Mouse (Mus musculus) hindbrain, embryonic 12.5 days (tissue): ENCODE measurements around the gene Gmds. TPM values are rescaled to one million over a fixed set of nuclear protein-coding genes. Genes with fewer than 3 reads are reported as not detected.

Experiments used
- ATAC-seq: fragments of 200-750 bp; cut with Nextera tagmentation; 2 replicates; pipeline ENCODE4 v1.8.0; 2017; ENCODE audit warnings: moderate TSS enrichment; ENCODE audit not compliant: low FRiP score
- H3K27ac ChIP-seq: fragments of 300-500 bp; sonication (generic); 2 replicates; pipeline ENCODE4 v1.5.1; 2016; ENCODE audit warnings: mild to moderate bottlenecking
- H3K27me3 ChIP-seq: fragments of 300-500 bp; sonication (generic); 2 replicates; pipeline ENCODE4 v1.6.1; 2016; ENCODE audit warnings: mild to moderate bottlenecking
- H3K36me3 ChIP-seq: fragments of 300-500 bp; sonication (generic); 2 replicates; pipeline ENCODE4 v1.6.1; 2016; ENCODE audit warnings: mild to moderate bottlenecking
- H3K4me1 ChIP-seq: fragments of 300-500 bp; sonication (generic); 2 replicates; pipeline ENCODE4 v1.6.1; 2016
- H3K4me2 ChIP-seq: fragments of 300-500 bp; sonication (generic); replicated peaks from 2 replicates; pipeline ENCODE4 v1.6.1; 2016; ENCODE audit warnings: mild to moderate bottlenecking
- H3K4me3 ChIP-seq: fragments of 300-500 bp; sonication (generic); 2 replicates; pipeline ENCODE4 v1.5.1; 2016; ENCODE audit warnings: mild to moderate bottlenecking
- H3K9ac ChIP-seq: fragments of 300-500 bp; sonication (generic); 2 replicates; pipeline ENCODE4 v1.6.1; 2016; ENCODE audit warnings: mild to moderate bottlenecking, moderate library complexity
- H3K9me3 ChIP-seq: fragments of 300-500 bp; sonication (generic); replicated peaks from 2 replicates; pipeline ENCODE4 v1.6.1; 2016; ENCODE audit warnings: mild to moderate bottlenecking
- WGBS: fragments of 180-500 bp; shearing (Covaris S2); methylation state at CpG from one replicate; pipeline ENCODE4 v1.1.7; 2016; 5-methylcytosine and 5-hydroxymethylcytosine counted together
- polyA plus RNA-seq: library from polyadenylated mRNA; unstranded; fragments of >200 nt; fragmentation: Nextera tagmentation; extraction: Ambion mirVana; gene quantifications from 2 replicates; pipeline ENCODE4 v1.2.1, GENCODE M21; 2016

Gene Gmds
- polyA plus RNA-seq, 1 experiment from 2014 or later = 34.4 TPM

DNA sequence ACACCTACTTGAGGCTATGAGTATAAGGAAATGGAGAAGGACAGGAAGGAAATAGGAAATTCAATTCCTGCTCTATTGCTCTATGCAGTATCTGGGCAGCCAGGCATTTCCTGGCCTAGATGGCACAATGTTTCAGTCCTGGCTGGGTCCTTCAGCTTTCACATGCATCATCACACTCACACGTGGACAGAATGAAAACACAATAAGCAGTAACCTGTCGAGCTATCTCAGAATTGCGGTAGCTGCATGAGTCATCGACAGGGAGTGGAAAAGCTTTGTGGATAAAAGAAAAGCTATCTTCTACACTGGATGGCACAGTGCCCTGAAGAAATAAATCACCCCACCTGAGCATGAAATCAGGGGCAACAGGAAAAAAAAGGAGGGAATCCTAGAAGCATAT, 96.3 kb downstream of the Gmds start:
- ATAC-seq = no peak
- no peaks in the 10 kb centered on the region for H3K4me1 ChIP-seq
- no peaks in the 10 kb centered on the region for H3K27me3 ChIP-seq
- H3K4me2 ChIP-seq = no peak overlapping the region
- no peak overlapping the region for H3K27ac ChIP-seq
- WGBS = 68% methylated on average over 4 of the region's 4 CpGs
- no peak overlapping the region for H3K9ac ChIP-seq
- no peaks in the 10 kb centered on the region for H3K36me3 ChIP-seq
- no peak overlapping the region for H3K4me3 ChIP-seq
- no peaks in the 10 kb centered on the region for H3K9me3 ChIP-seq

DNA sequence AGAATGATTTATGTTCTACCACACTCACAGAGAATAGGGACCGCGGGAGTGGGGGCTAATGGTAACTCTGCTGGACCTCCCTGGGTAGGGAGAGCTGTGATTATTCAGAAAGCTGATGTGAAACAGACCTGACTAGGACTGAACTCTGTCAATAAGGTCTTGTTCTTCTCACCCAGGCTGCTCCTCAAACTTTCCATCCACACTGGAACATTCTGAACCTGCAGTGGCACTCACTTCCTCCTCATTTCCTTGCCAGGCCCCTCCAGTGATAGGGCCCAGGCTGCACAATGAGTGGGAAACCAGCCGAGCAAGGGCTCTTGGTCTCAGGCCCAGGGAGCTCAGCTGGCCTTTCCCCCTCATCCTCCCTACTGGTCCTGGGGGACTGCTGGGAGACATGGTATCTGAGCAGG, 102.3 kb downstream of the Gmds start:
- H3K9ac ChIP-seq = no peak overlapping the region
- no peaks in the 10 kb centered on the region for H3K27me3 ChIP-seq
- no peak for ATAC-seq
- no peak overlapping the region for H3K4me3 ChIP-seq
- no peaks in the 10 kb centered on the region for H3K36me3 ChIP-seq
- no peak overlapping the region for H3K27ac ChIP-seq
- no peaks in the 10 kb centered on the region for H3K9me3 ChIP-seq
- peaks cover 5% of the 10 kb centered on the region; the same call in 1 of the 2 replicates for H3K4me1 ChIP-seq
- WGBS = 51% methylated on average over 3 of the region's 3 CpGs
- no peak overlapping the region for H3K4me2 ChIP-seq

DNA sequence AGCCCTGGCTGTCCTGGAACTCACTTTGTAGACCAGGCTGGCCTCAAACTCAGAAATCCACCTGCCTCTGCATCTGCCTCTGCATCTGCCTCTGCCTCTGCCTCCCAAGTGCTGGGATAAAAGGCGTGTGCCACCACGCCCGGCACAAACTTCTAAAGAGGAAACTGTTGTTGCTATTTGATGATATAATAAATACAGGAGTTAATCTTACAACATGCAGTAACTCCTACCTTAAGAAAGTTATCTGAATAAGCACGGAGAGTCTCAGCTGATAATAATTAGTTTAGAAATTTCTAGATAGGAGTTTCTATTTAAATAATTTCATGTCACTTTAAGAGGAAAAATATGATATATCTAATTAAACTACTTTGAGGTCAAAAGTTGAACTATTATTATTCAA, 103.5 kb downstream of the Gmds start:
- no peaks in the 10 kb centered on the region for H3K27me3 ChIP-seq
- H3K4me1 ChIP-seq = peaks cover 5% of the 10 kb centered on the region; the same call in 1 of the 2 replicates
- no peak overlapping the region for H3K4me3 ChIP-seq
- no peak overlapping the region for H3K27ac ChIP-seq
- ATAC-seq = no peak
- WGBS = 90% methylated on average over 4 of the region's 4 CpGs
- H3K9ac ChIP-seq = no peak overlapping the region
- no peaks in the 10 kb centered on the region for H3K9me3 ChIP-seq
- no peak overlapping the region for H3K4me2 ChIP-seq
- no peaks in the 10 kb centered on the region for H3K36me3 ChIP-seq

DNA sequence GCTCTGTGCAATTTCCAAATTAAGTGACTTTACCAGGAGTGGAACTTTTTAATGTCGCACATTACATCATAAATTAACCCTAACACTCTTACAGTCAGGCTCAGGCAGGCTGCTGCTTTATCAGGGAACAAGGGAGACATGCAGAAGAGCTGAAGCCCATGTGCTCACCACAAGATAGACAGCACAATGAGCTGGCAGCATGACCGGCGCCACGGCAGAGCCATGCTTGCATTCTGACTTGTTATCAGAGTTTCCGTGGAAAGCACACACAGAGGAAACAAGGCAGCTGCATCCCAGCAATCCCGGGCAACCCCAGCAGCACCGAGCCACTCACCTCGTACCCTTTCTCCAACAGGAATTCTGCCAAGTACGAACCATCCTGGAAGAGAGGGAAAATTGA, 104.5 kb downstream of the Gmds start:
- 77% methylated on average over 9 of the region's 9 CpGs for WGBS
- Histone ChIP-seq H3K9me3 (no peaks in the 10 kb centered on the region), H3K27me3 (no peaks in the 10 kb centered on the region), H3K4me3 (no peak overlapping the region), H3K27ac (no peak overlapping the region), H3K4me1 (peaks cover 5% of the 10 kb centered on the region; the same call in 1 of the 2 replicates), H3K9ac (no peak overlapping the region), H3K36me3 (no peaks in the 10 kb centered on the region), H3K4me2 (no peak overlapping the region)
- ATAC-seq = no peak

DNA sequence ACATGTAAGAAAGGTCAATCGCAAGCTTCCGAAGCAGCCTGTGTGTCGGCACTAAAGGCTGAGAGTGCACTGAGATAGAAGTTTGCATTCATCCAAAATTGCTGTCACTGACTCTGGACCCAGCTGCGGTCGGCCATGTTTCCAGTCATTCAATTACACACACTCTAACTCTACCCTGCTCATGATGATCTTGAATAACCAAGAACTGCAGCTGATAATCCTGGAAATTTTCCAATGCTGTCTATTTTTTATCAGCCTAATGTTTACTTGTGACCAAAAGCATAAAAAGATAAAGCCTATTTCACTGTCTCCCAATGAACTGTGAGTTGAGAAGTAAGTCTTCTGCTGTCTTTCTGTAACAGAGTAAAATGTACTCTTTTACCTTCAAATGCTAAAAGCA, 106.1 kb downstream of the Gmds start:
- H3K4me2 ChIP-seq = no peak overlapping the region
- WGBS = 90% methylated on average over 5 of the region's 5 CpGs

DNA sequence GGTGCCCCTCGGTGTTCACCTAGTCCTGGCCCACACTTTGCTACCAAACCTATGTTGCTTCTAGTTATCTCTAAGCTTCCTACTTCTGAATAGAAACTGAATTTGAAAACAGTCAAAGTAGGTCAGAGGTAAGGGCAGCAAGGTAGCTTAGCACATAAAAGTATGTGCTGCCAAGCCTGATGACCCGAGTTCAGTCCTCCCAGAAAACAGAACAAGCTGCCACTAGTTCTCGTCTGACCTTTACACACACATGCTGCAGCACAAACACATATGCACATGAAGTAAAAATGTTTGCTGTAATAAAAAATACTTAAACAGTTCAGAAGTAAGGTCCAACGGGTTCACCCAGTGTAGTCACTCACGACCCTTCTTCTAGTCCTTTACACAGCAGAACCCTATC, 106.6 kb downstream of the Gmds start:
- WGBS = 89% methylated on average over 5 of the region's 5 CpGs

More for the DNA sequence above, 106.1 kb downstream of the Gmds start:
- no peak overlapping the region for H3K9ac ChIP-seq
- no peak overlapping the region for H3K4me3 ChIP-seq
- H3K27ac ChIP-seq = no peak overlapping the region
- no peaks in the 10 kb centered on the region for H3K36me3 ChIP-seq
- ATAC-seq = no peak
- H3K9me3 ChIP-seq = no peaks in the 10 kb centered on the region
- no peaks in the 10 kb centered on the region for H3K27me3 ChIP-seq
- peaks cover 5% of the 10 kb centered on the region; the same call in 1 of the 2 replicates for H3K4me1 ChIP-seq

DNA sequence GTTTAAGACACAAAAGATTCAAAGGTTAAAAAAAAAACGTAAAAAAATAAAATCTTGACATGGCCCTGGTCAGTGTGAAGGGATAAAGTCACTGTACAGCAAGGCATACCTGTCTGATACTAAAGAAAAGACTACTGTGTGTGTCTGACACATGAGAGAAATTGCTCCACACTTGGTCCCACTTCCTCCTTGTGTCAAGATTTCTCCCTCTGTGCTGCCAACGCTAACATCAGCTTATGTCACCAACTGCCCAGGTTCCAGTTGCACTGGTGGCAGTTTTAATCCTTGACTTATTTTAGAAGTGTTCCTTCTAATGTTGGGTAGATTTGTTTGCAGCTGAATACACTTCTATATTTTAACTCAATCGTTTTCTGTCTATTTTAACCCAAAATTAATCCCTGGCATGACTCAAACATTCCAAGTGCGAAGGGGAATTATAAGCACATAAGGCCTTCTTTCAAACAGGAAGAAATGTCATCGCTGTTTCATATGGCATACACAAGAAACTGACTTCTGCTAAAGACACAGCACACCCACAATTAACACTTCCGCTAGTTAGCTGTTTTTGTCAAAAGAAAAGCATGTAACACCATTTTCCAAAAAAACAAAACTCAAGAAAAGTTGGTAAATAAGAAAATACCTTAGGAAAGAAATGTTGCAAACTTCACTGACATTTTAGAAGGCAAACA, 110.5 kb downstream of the Gmds start:
- H3K27me3 ChIP-seq = no peaks in the 10 kb centered on the region
- 77% methylated on average over 6 of the region's 6 CpGs for WGBS
- no peak overlapping the region for H3K4me3 ChIP-seq
- no peak overlapping the region for H3K9ac ChIP-seq
- H3K9me3 ChIP-seq = no peaks in the 10 kb centered on the region
- no peaks in the 10 kb centered on the region for H3K4me1 ChIP-seq
- no peak overlapping the region for H3K4me2 ChIP-seq
- no peak overlapping the region for H3K27ac ChIP-seq
- no peaks in the 10 kb centered on the region for H3K36me3 ChIP-seq
- ATAC-seq = no peak

More for the DNA sequence above, 106.6 kb downstream of the Gmds start:
- Histone ChIP-seq H3K4me2 (no peak overlapping the region), H3K9me3 (no peaks in the 10 kb centered on the region), H3K9ac (no peak overlapping the region), H3K27ac (no peak overlapping the region), H3K27me3 (no peaks in the 10 kb centered on the region), H3K4me3 (no peak overlapping the region), H3K36me3 (no peaks in the 10 kb centered on the region), H3K4me1 (peaks cover 5% of the 10 kb centered on the region; the same call in 1 of the 2 replicates)
- ATAC-seq = no peak

DNA sequence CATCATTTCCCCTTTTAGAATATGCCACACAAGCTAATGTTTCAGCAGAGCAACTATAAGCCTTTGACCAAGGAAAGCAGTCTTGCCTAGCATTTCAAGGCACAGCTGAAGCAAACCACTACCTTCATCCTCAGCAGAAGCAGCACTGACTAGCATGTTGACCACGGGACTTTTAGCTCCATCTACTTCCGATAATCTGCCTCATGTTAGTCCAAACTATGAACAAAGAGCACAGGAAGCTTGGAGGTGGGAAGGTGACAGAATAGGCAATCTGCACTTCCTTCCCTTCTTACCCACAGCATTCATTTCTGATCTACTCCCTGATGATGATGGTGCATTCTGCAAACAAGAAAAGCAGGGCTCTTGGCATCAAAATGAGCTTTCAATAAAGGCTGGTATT, 120.9 kb downstream of the Gmds start:
- no peaks in the 10 kb centered on the region for H3K9me3 ChIP-seq
- H3K27ac ChIP-seq = no peak overlapping the region
- H3K36me3 ChIP-seq = no peaks in the 10 kb centered on the region
- H3K27me3 ChIP-seq = no peaks in the 10 kb centered on the region
- no peaks in the 10 kb centered on the region for H3K4me1 ChIP-seq
- no peak overlapping the region for H3K4me3 ChIP-seq
- H3K4me2 ChIP-seq = no peak overlapping the region
- H3K9ac ChIP-seq = no peak overlapping the region
- no peak for ATAC-seq
- 82% methylated on average over 2 of the region's 2 CpGs for WGBS

DNA sequence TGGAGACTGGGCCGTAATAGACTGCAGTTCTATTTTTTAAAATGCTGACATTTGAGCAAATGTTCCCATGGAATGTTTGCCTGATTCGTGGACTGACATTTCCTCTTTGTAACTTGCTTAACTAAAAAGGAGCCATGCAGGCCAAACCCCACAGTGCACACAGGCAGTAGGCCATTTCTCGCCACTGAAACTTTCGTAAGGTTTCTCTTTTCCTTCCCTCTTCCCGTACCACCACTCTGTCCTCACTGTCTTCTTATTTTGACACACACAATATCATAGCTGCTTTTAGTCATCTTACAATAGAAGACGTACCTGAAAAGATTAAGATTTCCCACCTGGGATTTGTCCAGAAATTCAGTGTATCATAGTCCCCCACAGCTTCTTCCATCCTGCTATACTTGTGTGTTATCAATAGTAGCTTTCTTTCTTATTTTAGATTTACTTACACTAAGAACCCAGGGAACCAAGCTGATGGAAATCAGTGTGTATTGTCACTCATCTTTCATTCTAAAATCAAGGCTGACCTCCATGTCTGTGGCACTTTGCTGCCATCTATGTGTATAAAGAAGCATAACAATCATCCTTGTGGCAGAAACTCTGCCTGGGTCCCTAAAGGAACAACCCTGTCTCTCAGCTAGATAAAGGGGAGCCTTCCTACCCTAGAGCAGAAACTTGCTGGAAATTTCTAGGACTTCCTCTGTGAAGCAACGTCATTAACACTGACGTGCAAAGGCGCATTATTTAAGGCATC, 124.7 kb downstream of the Gmds start:
- whole genome bisulfite sequencing = 45% methylated on average over 9 of the region's 9 CpGs
- Histone ChIP-seq H3K9me3 (no peaks in the 10 kb centered on the region), H3K4me2 (no peak overlapping the region), H3K27ac (no peak overlapping the region), H3K27me3 (no peaks in the 10 kb centered on the region), H3K4me1 (no peaks in the 10 kb centered on the region), H3K36me3 (no peaks in the 10 kb centered on the region), H3K4me3 (no peak overlapping the region), H3K9ac (no peak overlapping the region)
- peak; percentile 43; the same call in 1 of the 2 replicates for ATAC-seq

DNA sequence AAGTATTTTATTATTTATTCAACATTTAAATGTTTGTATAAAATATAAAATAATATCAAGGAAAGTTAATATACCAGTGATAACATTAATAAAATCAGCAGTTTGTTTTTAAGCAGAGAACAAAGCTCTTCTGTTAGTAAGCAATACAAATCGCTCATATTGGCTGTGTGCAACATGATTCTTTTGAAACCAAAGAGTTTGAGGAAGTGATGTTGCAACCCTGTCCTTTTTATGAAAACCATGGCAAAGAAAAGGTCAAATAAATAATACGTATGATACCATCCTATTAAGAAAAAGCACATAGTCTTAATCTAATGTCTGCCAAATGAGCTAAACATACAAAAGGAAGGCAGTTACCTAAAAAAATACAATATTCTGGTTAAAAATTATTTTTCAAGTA, 126.4 kb downstream of the Gmds start:
- no peaks in the 10 kb centered on the region for H3K36me3 ChIP-seq
- H3K4me2 ChIP-seq = no peak overlapping the region
- 72% methylated on average over 2 of the region's 2 CpGs for WGBS
- H3K27me3 ChIP-seq = no peaks in the 10 kb centered on the region
- no peak for ATAC-seq
- H3K4me3 ChIP-seq = no peak overlapping the region
- H3K27ac ChIP-seq = no peak overlapping the region
- H3K4me1 ChIP-seq = no peaks in the 10 kb centered on the region
- no peaks in the 10 kb centered on the region for H3K9me3 ChIP-seq
- H3K9ac ChIP-seq = no peak overlapping the region

DNA sequence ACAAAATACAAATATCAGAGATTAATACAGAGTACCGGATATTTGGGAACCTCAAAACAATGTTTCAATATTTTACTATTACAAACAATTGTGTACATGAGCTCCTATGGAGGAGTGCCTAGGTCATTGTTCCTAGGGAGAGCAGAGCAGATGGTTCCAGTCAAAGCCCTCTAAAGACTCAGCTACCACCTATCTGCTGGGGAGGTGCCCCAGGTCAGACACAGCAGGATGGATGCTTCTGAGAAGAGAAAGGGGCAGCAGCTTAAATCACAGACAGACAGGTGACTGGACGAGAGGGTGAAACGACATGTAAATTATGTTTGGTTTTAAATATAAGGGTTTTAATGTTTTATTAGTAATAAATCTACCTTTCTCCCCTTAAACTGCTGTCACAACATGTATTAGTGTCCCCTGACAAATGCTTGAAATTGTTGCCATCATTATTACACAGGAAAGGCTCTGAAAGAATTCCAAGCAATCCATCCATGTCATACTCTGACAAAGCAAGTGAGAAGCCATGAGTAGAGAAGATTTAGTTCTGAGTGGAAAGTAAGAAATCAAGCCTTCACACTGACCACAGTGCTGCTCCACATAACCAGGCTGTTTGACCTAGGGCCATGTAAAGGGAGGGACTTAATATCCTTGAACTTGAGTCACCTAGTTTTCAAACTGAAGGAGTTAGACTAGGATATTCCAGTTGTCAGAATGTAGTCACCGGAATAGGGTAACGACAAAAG, 131.2 kb downstream of the Gmds start:
- no peaks in the 10 kb centered on the region for H3K4me1 ChIP-seq
- H3K27me3 ChIP-seq = no peaks in the 10 kb centered on the region
- WGBS = 79% methylated on average over 5 of the region's 5 CpGs
- no peaks in the 10 kb centered on the region for H3K9me3 ChIP-seq
- no peak overlapping the region for H3K4me3 ChIP-seq
- no peak for ATAC-seq
- H3K9ac ChIP-seq = no peak overlapping the region
- H3K36me3 ChIP-seq = no peaks in the 10 kb centered on the region
- no peak overlapping the region for H3K4me2 ChIP-seq
- H3K27ac ChIP-seq = no peak overlapping the region

DNA sequence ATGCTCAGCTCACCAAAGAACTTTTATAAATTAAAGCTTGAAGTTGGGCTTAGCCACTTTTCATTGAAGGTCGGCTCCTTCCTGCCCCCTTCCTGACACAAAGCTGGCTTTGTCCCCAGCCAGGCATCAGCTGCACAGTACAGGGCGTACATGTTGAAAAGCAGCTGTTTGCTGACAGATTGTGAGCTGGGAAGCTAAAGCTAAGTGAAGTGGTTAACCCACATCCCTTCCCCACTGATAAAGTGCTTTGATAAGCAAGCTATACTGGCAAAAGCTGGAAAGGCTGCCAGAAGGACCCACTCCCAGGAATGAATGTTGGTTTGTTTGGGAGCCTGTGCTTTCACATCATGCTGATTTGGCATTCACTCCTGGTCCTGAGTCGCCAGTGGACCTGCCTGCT, 158.6 kb downstream of the Gmds start:
- no peaks in the 10 kb centered on the region for H3K36me3 ChIP-seq
- H3K4me1 ChIP-seq = peaks cover 5% of the 10 kb centered on the region
- WGBS = 12% methylated on average over 3 of the region's 3 CpGs
- peak; percentile 92 for ATAC-seq
- H3K4me2 ChIP-seq = no peak overlapping the region
- H3K4me3 ChIP-seq = no peak overlapping the region
- no peak overlapping the region; the same call in 1 of the 2 replicates for H3K27ac ChIP-seq
- H3K9me3 ChIP-seq = no peaks in the 10 kb centered on the region
- H3K27me3 ChIP-seq = no peaks in the 10 kb centered on the region
- no peak overlapping the region for H3K9ac ChIP-seq
